Mouse (Mus musculus) spleen, postnatal 10 days (tissue): ENCODE data around the gene Grip1.

Experiments used
- DNase-seq, 2 experiments: peaks; one replicate each; pipeline ENCODE4 v3.0.0; 2021 to 2022; ENCODE audit warnings: low spot score in 2 of 2

The Grip1 gene

DNA sequence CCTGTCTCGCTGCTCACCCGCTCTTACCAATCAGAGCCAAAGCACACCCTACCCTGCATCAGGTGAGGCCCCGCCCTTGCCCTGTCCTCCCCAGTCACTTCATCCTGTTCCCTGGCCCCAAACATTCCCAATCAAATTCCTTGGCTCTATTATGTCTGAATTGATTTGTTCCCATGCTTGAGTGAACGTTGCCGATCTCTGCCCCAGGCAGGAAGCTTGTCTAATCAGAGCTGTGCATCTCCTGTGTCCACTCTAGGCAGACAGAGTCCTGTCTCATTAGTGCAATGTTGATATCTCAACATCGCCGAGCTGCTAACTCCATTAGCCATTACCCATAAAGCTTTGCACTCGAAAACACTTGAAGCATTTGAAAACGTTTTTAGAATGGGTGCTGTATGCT, 210.0 kb downstream of the Grip1 start:
- DNase-seq = no peak

DNA sequence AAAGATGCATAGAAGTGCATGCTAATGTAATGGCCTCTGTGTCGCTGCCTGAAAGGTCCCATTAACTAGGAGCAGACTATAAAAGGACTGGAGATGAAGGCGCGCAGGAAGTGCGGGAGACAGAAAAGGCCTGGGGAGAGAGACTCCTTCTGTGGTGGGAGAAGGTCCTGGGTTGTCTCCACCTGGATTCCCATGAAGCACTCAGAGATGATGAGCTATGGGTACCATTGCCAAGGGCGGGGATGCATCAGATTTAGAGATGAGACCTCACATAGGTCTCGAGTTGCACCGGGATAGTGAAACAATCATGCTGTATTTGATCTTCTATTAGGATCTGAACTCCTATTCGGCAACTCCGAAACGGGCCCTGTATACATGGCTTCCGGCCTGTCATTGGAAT, 212.8 kb downstream of the Grip1 start:
- no peak for DNase-seq

DNA sequence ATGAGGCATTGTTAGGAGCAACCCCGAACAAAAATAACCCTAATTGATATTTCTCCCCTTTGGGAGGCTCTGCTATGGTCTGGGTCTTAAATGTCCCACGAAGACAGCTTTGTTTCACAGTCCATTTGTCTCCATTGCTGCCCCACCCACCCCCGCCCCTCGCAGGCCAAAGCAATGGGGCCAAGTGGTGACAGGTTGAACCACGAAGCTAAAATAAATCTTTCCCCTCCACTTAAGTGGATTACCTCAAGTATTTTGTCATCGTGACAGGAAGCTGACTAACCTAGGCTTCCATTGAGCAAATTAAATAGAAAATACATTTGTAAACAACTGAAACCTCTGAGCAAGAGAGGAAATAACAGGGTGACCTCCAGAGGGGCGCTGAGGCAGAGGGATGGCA, 216.8 kb downstream of the Grip1 start:
- DNase-seq = no peak

DNA sequence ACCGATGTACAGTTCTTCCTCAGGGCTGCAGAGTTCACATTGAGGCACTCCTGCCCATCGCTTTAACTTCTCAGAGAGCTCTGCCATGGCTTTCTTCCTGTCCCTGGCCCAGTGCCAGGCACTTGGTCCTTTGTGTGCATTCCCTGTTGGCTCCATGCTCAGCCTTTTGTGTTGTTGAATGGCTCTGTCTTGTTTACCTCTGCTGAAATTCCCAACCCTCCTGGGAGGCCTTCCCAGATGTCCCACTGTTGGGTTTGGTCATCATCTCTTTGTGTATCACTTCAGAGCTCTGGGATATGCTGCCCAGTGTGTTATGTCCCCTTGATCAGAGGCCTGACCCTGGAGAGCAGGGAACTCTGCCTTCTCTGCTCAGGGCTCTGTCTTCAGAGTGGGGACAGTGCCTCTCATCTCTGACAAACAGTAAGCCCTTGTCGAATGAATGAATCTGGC, 230.8 kb downstream of the Grip1 start:
- no peak for DNase-seq

DNA sequence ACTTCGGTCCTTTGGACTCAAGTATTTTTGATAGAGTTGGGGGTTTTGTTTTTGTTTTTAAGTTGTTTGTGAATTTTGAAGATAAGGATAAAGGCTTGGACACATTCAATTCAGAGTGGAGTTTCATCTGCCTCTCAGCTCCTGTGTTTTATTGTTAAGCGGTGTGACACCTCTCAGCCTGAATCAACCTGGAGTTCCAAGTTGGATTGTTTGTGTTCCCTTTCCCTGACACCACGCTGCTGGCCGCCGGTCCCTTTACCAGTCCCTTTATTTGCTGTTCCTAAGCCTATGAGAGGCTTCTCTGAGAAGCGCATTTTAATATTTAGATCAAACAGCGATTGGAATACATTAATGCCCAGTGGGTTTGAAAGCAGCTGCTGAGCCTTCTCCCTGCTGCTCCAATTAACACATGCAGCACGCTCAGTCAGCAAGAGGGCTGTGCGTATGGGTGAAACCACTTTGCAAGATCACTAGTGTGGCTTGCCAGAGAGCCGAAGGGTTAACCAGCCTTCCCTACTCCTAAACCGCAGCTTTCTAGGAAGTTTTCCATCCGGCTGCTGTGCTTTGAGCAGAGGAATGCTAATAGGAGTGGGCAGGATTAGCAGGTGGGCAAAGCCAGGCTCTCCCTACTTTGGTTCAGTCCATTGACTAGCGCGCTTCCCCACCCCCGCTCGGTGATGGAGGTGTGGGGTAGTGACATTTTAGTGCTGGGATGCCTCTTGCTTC, 237.9 kb downstream of the Grip1 start:
- no peak for DNase-seq

DNA sequence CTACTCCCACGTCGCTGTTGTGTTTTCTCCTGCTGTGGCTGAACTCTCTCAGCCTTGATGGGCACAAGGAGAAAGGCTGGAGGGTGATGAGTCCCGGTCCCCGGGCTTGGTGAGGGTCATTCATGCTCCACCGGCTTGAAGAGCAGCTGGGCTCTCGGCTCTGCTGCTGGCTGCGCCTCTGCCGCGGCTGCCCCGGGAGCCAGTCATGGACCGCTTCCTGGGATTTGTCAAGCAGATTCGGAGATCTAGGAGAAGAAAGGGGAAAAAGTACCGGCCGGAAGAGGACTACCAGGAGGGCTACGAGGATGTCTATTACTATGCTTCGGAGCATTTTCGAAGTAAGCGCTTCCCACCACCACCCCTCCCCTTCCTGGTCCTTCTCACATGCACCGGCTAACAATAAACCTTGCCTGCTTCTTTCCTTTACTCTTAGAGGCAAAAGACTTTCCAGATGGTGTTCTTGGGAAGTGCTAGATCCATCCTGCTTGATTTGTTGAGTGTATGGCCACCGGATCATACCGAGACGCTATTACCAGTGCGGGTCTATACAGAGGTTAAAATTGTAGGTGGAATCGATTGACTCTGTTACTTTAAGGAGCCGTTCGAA, 238.8 kb downstream of the Grip1 start:
- DNase-seq = no peak

DNA sequence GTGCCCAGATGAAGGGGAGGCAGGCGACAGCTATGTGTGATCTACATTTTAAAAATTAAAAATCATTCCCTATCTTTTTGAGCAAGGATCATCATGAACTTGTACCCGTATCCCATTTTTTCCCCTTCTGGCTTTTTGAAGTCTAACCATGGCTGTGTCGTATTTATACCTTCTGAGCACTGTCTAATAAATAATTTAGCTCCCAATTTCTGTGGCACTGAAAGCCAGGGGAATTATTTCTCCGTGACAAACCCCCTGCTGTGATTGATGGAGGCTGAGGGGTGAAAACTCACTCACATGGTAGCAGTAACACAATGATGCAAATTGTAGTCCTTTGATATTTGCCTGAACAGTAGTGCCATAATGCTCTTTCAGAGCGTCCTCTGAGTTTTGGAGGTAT, 239.8 kb downstream of the Grip1 start:
- no peak for DNase-seq

DNA sequence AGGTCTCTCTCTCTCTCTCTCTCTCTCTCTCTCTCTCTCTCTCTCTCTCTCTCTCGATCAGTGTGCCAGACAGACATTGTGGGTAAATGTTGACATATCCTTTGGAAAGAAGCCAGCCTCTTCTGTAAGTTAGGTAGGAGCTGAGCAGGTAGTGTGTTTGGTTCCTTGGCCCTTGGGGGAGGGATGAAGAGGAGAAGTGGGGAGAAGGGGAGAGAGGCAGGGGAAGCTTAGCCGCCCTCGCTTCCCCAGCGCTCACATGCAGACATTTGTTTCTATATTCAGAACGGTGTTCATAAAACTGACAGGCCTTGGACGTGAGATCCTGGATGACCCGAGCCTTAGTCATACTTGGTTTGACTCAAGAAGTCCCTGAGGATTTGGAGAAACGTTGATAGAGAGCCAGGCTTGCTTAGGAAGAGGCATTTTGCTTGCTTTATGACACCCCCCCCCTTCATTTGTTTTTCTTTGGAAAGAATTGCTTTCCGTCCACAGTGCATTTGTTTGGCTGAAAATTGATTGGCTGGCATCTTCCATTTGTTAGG, 243.7 kb downstream of the Grip1 start:
- DNase-seq = no peak

DNA sequence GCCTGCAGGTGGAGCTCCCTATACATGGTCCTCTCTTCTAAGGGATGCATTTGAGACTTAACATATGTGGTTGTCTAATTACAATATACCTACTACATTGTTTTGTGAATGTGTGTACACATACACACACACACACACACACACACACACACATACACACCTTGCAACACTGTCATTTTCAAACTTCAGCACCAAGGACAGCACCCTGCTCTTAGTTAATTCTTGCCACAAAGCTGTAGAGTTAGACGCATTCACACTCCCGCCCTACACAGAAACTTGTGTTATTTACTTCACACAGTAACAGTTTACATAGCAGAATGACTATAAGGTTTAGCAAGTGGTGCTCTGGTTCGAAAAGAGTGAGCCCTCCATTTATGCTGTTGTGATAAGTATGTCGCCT, 251.7 kb downstream of the Grip1 start:
- peak in 1 of 2 experiments; percentile 17 for DNase-seq

DNA sequence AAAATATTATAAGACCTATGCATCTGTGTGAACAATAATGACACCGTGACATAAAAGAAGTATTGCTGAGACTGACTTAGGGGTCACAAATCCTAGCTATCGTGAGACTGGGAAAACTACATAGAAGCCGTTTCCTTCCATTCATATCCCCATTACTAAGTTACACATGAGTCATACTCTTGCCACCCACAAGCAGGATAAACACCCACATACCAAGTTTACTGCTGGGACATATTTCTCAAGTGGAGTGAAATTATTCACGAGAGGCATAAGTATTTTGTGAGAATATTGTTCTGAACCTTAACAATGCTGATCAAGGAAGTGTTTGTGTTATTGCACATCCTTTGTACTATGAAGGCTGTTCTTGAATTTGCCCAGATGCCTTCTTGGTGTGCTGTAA, 252.7 kb downstream of the Grip1 start:
- DNase-seq = no peak

DNA sequence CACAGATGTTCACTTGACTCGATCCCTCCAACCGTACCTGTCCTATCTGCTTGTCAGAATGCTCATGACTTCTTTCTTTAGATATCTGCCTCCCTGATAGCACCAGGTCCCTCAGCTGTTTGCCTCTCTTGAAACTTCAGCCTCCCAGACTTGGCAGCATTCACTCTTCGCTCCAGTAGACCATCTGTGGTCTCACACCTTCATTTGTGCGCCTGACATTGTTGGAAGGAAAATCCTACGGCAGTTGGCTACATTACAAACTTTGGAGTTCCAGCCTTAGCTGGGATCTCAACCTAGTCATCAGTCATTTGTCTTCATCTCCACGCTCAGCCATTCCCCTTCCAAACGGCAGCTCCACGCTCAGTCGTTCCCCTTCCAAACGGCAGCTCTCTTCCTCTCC, 253.4 kb downstream of the Grip1 start:
- DNase-seq = no peak

DNA sequence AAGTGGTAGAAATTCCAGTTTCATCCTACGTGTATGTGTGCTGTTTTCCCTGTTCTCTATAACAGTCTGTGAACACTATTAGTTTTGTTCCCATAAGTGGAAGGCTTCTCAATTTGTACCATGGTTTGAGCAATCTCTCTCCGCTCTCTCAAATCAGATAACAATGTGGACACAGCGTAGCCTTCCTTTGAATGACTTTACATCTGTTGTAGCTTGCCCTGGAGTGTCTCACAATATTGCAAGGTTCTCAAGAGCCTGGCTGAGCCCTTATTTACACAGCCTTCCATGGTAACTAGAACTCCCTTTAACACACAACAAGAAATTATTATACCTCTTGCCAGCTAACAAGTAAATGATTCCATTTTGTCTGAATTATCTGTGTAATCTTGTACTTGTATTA, 268.3 kb downstream of the Grip1 start:
- DNase-seq = no peak

DNA sequence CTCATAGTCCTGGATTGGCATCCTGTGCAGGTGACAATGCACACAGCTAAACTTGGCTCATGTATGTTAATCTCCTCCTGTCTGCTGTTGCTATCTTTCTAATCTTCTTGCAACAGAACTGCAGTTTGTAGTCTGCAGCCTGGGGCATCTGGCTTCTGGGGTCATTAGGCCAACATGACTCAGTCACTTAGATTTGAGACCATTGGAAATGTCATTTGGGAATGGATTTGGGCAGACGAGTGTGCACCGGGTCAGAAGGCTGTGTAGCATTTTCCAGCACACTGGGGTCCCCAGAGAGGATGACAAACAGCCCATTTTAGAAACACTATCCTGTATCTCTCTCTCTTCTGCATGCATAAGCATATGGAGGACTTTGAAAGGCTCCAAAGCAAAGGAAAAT, 268.8 kb downstream of the Grip1 start:
- no peak for DNase-seq

DNA sequence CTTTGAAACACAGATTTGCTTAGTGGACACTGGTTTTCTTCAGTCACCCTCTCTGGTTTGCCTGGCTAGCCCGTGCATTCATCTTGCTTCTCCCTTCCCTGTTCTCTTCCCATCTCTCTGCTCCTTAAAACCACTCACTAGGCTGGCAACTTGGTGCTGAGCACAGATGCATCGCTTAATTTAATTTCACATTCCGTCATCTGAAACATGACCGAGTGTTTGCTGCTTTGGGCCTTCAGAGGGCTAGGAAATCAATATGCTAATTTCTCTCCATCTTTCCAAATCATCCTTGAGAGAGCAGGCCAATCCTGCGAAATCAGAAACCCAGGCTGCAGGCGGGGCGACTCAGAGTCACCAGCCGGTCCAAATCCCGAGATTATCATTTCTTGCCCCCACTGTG, 270.0 kb downstream of the Grip1 start:
- DNase-seq = no peak

DNA sequence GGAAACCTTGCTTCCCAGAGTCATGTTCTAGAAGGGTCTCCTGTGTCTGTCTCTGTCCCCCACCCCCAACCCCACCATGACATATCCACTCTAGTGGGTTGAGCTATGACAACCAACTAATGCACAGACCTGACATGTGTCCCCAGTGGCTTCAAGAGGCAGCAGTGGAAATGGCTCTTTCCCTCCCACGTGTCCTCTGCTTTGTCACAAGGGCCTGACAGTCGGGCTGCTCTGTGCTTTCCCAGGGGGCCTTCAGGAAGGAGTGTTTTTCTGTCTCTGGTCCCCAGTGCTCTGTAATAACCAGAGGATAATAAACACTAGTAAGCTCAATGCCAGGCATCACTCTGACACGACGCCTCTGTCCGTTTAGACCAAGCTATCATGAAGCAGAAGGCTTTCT, 271.7 kb downstream of the Grip1 start:
- no peak for DNase-seq

DNA sequence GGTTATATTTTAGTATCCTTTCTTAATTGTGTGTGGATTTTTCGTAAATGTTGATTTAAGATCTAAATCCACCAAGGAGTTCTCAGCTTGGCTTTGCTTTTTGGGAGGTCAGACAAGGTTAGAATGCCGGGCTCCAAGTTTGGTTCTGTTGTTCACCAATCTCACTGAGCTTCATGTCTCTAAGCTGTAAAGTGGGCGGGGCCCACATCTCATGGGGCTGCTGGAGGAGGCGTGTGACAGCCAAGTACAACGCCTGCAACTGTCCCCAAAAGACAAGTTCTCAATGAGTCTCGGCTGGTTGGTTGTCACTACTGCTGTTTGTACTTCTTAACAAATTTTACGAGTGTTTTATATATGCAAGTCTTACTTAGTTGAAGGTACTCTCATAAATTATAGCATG, 272.3 kb downstream of the Grip1 start:
- DNase-seq = no peak

DNA sequence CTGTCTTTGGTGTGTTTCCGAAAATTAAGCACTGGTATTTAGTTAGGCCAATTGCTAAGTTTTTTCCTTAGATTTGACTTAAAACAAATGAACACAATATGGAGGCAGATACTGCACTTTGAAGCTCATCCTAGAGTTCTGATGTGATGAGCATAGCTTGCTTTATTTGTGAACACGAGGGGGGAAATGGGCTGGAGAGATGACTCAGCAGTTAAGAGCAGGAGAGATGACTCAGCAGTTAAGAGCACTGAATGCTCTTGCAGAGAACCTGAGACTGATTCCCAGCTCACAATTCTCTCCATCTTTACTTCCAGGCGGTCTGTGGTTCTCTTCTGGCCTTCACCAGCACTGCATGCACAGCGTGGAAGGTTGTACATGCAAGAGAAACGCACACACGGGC, 273.3 kb downstream of the Grip1 start:
- DNase-seq = no peak

DNA sequence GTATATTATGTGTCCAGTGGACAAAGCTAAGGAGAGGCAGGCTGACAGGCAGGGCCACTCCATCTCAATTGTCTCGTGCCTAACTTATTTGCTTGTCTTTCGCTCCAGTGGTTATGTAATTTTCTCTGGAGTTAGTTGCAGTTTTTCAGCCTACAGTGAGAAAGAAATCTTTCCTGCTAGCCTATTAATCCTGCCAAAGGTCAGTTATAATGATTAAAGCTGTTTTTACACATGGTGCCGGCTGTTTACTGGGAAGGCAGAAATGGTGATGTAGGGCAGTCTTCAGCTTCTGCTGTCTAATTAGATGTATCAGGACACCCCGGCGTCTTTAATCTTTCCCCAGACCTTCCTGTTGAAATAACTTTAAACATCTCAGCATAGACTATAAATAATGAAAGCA, 276.6 kb downstream of the Grip1 start:
- no peak for DNase-seq

DNA sequence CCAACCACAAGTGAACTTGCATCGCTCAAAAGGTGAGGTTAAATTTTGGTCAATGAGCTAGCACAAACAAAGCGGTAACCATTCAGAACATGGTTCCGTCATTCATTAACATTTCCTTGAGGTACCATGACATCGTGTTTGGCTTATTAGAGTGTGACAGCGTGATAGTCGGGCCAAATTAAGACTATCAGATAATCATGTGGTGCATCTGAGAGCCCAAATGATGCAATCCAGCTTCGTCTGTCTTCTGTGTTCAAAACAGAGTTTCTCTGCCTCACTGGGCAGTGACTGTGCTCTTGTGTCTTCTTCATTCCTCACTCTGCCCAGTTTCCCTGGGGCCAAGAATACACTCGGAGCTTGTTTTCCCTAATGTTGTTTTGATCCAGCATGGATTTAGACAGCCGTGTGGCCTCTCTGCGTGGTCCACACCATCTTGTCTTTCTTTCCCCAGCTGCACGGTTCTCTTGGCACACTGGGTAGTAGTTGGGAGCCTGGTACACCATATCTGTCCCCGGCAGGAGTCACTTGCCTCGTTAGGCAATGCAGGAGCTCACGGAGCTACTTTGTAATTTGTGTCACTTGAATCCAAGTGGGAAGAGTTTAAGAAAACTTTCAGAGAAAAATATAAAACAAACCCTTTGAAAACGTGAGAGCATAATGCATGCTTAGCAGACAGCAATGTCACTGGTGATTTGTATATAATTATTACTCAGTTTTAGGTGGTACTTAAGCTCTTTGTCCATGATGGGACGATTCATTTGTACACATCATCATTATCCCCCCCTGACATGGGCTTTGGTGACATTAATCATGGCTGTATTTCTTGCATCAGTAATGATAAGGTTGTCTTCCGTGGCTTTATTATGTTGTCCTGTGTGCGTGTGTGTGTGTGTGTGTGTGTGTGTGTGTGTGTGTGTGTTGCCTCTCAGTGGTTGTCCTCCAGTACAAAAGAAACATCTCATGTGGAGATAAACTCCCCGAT, 281.7 kb downstream of the Grip1 start:
- no peak for DNase-seq

DNA sequence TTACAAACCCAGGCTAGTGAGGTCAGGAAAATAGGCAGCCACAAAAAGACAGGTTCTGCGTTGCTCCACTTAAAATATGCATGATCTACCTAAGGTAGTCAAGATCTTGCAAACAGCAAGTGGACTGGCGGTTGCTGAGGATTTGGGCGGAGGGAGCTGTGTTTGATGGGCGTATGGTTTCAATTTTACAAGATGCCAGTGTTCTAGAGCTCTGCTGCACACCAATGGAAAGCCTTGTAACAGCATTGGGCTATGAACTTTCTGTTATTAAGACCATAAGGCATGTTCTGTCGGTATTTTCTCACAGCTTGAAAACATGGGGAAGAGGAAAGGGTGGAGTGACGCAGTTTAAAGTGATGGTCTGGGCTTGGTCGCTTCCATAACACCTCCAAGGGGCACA, 285.8 kb downstream of the Grip1 start:
- no peak for DNase-seq

DNA sequence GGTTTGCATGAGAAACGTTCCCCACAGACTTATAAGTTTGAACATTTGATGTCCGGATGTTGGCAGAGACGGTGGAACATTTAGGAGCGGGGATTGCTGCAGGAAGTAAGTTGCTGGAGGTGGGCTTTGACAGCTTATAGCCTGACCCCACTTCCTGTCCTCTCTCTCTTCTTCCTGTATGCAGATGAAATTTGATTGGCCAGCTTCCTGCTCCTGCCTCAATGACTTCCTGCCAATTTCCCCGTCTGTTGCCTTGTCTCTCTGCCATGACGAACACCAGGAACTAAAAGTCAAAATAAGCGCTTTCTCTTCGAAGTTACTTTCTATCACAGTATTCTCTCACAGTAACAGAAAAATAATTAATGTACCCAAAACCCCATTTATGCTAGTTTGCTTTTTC, 289.1 kb downstream of the Grip1 start:
- no peak for DNase-seq

DNA sequence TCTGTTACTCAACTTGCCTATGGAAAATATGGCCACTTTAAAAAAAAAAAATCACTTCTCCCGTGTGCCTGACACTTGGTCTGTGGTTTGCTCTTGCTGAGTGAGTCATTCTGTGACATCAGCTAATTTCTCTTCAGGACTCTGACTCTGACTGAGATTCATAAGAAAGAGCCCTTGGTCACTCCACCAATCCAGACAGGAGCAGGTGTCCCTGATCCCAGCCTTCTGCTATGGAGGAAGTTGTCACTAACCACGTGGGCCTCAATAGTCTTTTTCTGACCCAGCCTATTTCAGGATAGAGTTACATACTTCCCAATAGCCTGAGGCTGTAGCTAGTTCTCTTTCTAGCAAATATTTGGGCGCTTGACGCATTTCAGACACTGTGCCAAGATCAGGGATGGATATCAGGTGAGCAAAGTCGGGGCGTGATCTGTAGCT, 298.8 kb downstream of the Grip1 start:
- no peak for DNase-seq
